19 mouse cellular contexts compared by ENCODE assay signal in genomic region chr12:110040682-110041081, GRCm38 (mm10).
DNase-seq lines count a peak whose midpoint lies in the region; ATAC-seq lines count a peak whose summit lies in the region.
"Had no signal": no experiment of that assay in that cellular context is flagged by ENCODE, and none has a peak within 500 bp of the region (broad histone marks: within the 10 kb centered on the region; RNA-seq: fewer than 3 reads in every experiment).

No protein-coding gene starts in this region.

- H3K9ac ChIP-seq in midbrain, embryonic 11.5 days (ENCODE audit: low read length), result no peak overlapping the region
- no peak overlapping the region for H3K9ac ChIP-seq in midbrain, embryonic 16.5 days (ENCODE audit: low read depth, low read length)
- H3K9ac ChIP-seq: embryonic facial prominence, embryonic 13.5 days; hindbrain, embryonic 13.5 days; limb, embryonic 13.5 days; liver, embryonic 15.5 days had no signal

- H3K36me3 ChIP-seq in midbrain, embryonic 11.5 days (ENCODE audit: control insufficient read depth, insufficient read depth, low read length), result no peaks in the 10 kb centered on the region
- H3K36me3 ChIP-seq in midbrain, embryonic 16.5 days (ENCODE audit: control insufficient read depth, insufficient read depth, low read length), result no peaks in the 10 kb centered on the region
- H3K36me3 ChIP-seq: embryonic facial prominence, embryonic 13.5 days; forebrain, embryonic 10.5 days; G1E; hindbrain, embryonic 13.5 days; limb, embryonic 13.5 days; liver, embryonic 15.5 days; midbrain, embryonic 10.5 days had no signal

- H3K27ac ChIP-seq in midbrain, embryonic 11.5 days (ENCODE audit: low read depth, low read length), result no peak overlapping the region
- H3K27ac ChIP-seq in midbrain, embryonic 16.5 days (ENCODE audit: low read length), result no peak overlapping the region
- H3K27ac ChIP-seq: embryonic facial prominence, embryonic 13.5 days; forebrain, embryonic 10.5 days; heart, adult 2 months; hindbrain, embryonic 13.5 days; limb, embryonic 13.5 days; liver, embryonic 15.5 days; midbrain, embryonic 10.5 days had no signal

- peak; percentile 78 for DNase-seq in midbrain, embryonic 11.5 days (ENCODE audit: low spot score, missing footprints)
- peak; percentile 68 for DNase-seq in layer of hippocampus, adult 11-12 months (ENCODE audit: low spot score)
- DNase-seq in layer of hippocampus, postnatal 36 days, result peak; percentile 63 to 65
- DNase-seq in right cerebral cortex, postnatal 36 days (ENCODE audit: low spot score in 2 of 2), result peak; percentile 30 to 69
- DNase-seq: cerebellum, adult 11-12 months; heart, adult 2 months; kidney, postnatal 10 days; thymus, adult 18-20 months had no signal

- no peak overlapping the region for H3K4me3 ChIP-seq in midbrain, embryonic 11.5 days (ENCODE audit: low read depth, low read length)
- H3K4me3 ChIP-seq in midbrain, embryonic 16.5 days (ENCODE audit: low read depth, low read length), result no peak overlapping the region
- H3K4me3 ChIP-seq: embryonic facial prominence, embryonic 13.5 days; forebrain, embryonic 10.5 days; heart, adult 2 months; hindbrain, embryonic 13.5 days; limb, embryonic 13.5 days; liver, embryonic 15.5 days; midbrain, embryonic 10.5 days had no signal

- H3K9me3 ChIP-seq in midbrain, embryonic 11.5 days (ENCODE audit: control insufficient read depth, low read length), result no peaks in the 10 kb centered on the region
- no peaks in the 10 kb centered on the region for H3K9me3 ChIP-seq in midbrain, embryonic 16.5 days (replicated peaks; ENCODE audit: control insufficient read depth, low read length, poor library complexity, severe bottlenecking)
- H3K9me3 ChIP-seq: embryonic facial prominence, embryonic 13.5 days; forebrain, embryonic 10.5 days; hindbrain, embryonic 13.5 days; limb, embryonic 13.5 days; liver, embryonic 15.5 days; midbrain, embryonic 10.5 days had no signal

- no peak overlapping the region for H3K4me2 ChIP-seq in midbrain, embryonic 11.5 days
- H3K4me2 ChIP-seq in midbrain, embryonic 16.5 days (ENCODE audit: low read length), result no peak overlapping the region
- H3K4me2 ChIP-seq: embryonic facial prominence, embryonic 13.5 days; hindbrain, embryonic 13.5 days; limb, embryonic 13.5 days; liver, embryonic 15.5 days had no signal

- 75% methylated on average over 15 of the region's 15 CpGs for WGBS in midbrain, embryonic 11.5 days
- WGBS in midbrain, embryonic 16.5 days, result 59% methylated on average over 15 of the region's 15 CpGs

- H3K4me1 ChIP-seq in midbrain, embryonic 11.5 days (ENCODE audit: control insufficient read depth, insufficient read depth, low read length), result no peaks in the 10 kb centered on the region
- no peaks in the 10 kb centered on the region for H3K4me1 ChIP-seq in midbrain, embryonic 16.5 days (ENCODE audit: control insufficient read depth, insufficient read depth, low read length)
- H3K4me1 ChIP-seq: embryonic facial prominence, embryonic 13.5 days; hindbrain, embryonic 13.5 days; limb, embryonic 13.5 days; liver, embryonic 15.5 days had no signal

- ATAC-seq in midbrain, embryonic 11.5 days (ENCODE audit: low FRiP score), result no peak
- no peak for ATAC-seq in midbrain, embryonic 16.5 days
- no peak for ATAC-seq in CD4-positive, CD25-positive, alpha-beta regulatory T cell, adult 4 months
- no peak for ATAC-seq in megakaryocyte-erythroid progenitor cell, adult 5-6 weeks (replicated peaks; ENCODE audit: low FRiP score, low TSS enrichment, poor library complexity, severe bottlenecking)
- ATAC-seq: intestine, embryonic 16.5 days had no signal

- H3K27me3 ChIP-seq in midbrain, embryonic 11.5 days (ENCODE audit: control insufficient read depth, insufficient read depth, low read length), result no peaks in the 10 kb centered on the region
- H3K27me3 ChIP-seq in midbrain, embryonic 16.5 days (ENCODE audit: control insufficient read depth, insufficient read depth, low read depth, low read length), result no peaks in the 10 kb centered on the region
- H3K27me3 ChIP-seq: embryonic facial prominence, embryonic 13.5 days; liver, embryonic 15.5 days had no signal
